Mouse (Mus musculus) activated CD4-positive, CD25-positive, alpha-beta regulatory T cell, adult 9 weeks (primary cell): ENCODE data around the gene Fcrl5. TPM values are rescaled to one million over a fixed set of nuclear protein-coding genes. Genes with fewer than 3 reads are reported as not detected.

Experiments used
- polyA plus RNA-seq: library from polyadenylated mRNA; unstranded; fragments of 100-300 nt; shearing (Covaris generic); gene quantifications from one replicate; pipeline ENCODE4 v1.2.1, GENCODE M21; 2017

Fcrl5 gene
- 0.62 TPM for polyA plus RNA-seq

DNA sequence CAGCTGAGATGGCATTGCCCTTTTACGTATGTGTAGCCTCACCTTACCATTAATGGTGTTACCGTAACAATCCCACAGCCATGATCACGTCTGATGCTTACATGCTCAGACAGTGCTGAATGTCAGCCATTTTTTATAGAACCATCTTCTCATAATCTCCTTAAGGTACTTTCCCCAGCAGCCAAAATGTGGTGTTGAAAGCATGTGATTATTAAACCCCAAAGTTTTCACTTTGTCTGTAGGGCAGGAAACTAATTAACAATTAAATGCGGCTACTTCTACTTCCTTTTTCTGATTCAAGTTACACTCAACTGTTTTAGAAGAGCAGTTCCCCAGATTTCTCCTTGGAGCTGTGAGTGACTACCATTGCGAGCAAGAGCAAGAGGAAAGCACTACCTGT, at the start of gene Fcrl5:
Gene Fcrl5, plus strand, starts transcription at position 295 of the 400 bp plus-strand sequence.

DNA sequence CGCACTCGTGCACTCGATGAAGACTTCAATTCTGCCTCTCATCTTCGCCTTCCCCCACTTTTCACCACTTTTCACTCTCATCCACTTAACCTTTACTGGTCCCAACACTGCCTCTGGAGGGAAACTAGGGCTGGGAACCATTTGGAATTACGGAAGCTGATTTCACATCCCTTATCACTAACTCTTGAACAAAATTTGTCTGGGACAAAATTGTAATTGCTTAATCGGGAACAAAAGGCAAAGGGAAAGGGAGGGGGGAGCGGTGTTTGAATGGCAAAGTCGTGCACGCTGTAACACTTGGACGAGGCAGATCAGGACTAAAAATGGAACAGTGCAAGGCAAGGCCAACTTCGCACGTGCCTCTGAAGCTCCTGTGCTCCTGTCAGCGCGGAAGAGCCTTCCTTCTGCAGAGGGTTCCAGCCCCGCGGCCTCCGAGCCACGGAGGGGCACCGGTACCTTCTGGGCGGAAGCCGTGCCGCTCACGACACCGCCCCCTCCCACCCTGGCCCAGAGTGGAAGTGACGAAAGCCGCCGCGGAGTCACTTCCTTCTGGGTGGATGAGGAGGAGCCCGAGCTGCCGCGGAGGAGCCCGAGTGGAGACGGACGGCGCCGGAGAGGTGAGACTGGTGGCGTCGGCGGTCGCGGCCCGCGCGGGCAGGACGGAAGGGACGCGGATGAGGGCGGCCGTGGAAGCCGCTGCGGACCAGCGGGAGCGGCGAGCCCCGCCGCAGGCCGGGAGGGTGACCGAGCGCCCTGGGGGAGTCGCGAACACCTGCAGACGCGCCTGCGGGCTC, 89.7 kb downstream of the Fcrl5 start, which contains the start of gene Etv3:
Gene Etv3, plus strand, starts transcription at position 365 of the 794 bp plus-strand sequence.

Other genes with a start within 250 kb of the Fcrl5 start
- gene Fcrls, start 172.0 kb upstream of the Fcrl5 start, polyA plus RNA-seq: not detected
- gene Cd5l, start 77.9 kb upstream of the Fcrl5 start, polyA plus RNA-seq: 2.8 TPM
- 14.8 TPM for gene Fcrl1, start 59.4 kb upstream of the Fcrl5 start, polyA plus RNA-seq
- 42.1 TPM for gene Etv3, start 89.6 kb downstream of the Fcrl5 start, polyA plus RNA-seq
- gene Arhgef11, start 181.8 kb downstream of the Fcrl5 start, polyA plus RNA-seq: 9.1 TPM